Mouse (Mus musculus) left cerebral cortex, adult 18-20 months (tissue): ENCODE results near the gene Samd3. TPM values are rescaled to one million over a fixed set of nuclear protein-coding genes. Genes with fewer than 3 reads are reported as not detected.
A peak's percentile ranks its signal among the peaks of the same experiment; 100 is the strongest.

Experiments
- DNase-seq, 2 experiments: peaks; one replicate each; pipeline ENCODE4 v3.0.0; 2021 to 2022; ENCODE audit warnings: low spot score in 2 of 2, mixed read lengths in 1 of 2
- total RNA-seq, 2 experiments: library from RNA; stranded (reverse); gene quantifications; 2 replicates each; pipeline ENCODE4 v1.2.3; 2021

Gene Samd3
- total RNA-seq, 2 experiments from 2014 or later, result 2.0 to 4.6 TPM

DNA sequence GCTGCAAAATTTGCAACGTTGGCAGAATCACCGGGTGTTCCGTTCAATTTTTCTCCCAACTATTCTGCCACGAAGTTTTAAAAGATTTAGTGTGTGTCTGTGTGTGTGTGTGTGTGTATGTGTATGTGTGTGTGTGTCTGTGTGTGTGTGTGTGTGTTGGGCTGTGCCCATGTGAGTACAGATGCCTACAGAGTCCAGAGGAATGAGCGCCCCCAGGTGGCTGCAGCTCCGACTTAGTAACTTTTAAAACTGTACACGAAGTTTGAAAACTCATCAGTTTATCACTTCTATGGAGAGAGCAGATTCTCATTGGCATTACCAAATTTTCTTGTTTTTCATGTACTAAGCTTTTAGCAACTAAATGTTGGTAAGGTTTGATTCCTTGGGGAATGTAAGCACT lies 68.1 kb downstream of the Samd3 start:
- peak in 1 of 2 experiments; percentile 22 for DNase-seq

DNA sequence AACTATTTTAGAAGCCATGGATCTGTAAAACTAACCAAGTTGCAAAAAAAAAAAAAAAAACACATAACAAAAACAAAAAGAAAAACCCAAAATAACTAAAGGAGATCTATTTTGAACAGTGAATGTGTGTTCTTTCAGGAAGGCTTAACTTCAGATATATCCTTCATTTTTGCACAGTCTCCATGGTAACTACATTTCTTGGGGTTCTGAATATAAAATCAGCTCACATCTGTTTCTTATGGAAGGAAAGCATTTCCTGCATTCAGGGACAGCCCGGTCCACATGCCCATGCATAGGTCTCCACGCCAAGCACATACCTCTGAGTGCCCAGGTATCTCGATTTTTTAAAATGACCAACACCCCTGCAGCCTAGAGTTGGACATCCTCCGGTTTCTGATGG lies 72.8 kb downstream of the Samd3 start:
- peak in 1 of 2 experiments; percentile 21 for DNase-seq

DNA sequence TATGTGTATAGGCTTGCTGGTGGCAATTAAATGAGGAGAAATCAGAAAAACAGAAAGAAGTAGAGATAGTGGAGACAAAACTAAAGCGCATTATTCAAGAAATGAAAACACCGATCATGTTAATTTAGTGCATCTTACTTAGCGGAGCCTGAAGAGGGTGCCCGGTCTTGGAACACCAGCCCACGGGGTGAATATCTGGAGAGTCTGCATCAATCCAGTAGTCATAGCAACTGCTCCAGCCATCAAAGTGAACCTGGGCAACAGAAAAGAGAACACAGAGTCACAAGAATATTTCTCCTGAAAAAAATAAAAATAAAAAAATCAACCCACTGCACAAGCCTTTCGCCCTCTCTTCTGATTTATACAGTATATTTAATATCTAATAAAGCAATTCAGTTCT lies 74.0 kb downstream of the Samd3 start:
- no peak for DNase-seq

DNA sequence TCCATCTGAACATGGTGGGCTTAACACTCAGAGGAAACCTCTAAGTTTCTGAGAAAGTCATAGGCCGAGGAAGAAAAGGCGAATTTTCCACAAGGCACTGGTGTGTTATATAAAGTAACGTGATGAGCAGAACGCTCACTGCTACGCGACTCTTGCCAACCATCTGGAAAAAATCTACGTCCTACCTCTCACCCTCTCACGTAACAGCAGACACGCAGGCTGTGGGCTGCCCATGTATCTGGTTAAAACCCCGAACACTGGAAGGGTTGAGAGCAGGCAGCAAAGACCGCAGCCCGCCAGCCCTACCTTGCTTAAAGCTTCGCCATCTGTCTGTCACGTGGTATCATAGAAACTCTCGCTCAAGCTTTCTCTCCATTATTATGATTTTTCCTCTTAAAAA lies 84.8 kb downstream of the Samd3 start:
- DNase-seq, result peak; percentile 25 to 42

DNA sequence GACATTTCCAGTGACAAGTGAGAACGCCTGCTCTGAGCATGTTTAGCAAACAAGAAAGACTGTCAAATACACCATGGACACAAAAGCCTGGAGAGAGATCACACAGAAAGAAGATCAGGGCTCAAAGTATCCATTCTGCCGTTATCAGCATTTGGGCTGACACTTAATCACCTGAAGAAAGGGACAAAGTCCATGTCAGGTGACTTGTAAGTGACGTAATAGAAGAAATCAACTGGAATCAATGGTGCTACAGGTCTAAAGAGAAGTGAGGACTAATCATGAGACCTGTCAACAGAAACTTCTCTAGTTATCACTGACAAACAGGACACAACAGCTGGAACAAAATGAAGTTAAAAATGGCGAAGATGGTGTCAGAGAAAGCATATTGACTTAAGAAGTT lies 91.2 kb downstream of the Samd3 start:
- no peak for DNase-seq

Other genes with a start within 250 kb of the Samd3 start
- 1 to 10 TPM in 1 of 2 experiments, under 1 TPM in 1; 0.60 to 1.3 TPM for gene Gm9767, start 151.5 kb upstream of the Samd3 start, total RNA-seq
- 10 to 100 TPM; 17.4 to 23.3 TPM for gene Tmem200a, start 150.7 kb upstream of the Samd3 start, total RNA-seq
- 10 to 100 TPM; 25.1 to 25.9 TPM for gene L3mbtl3, start 146.3 kb downstream of the Samd3 start, total RNA-seq